Mouse (Mus musculus): ENCODE data around the gene Gm20517. TPM values are rescaled to one million over a fixed set of nuclear protein-coding genes. Genes with fewer than 3 reads are reported as not detected.
A peak's percentile ranks its signal among the peaks of the same experiment; 100 is the strongest.

The Gm20517 gene
- total RNA-seq, 1 experiment from 2014 or later, result 7.0 TPM

DNA sequence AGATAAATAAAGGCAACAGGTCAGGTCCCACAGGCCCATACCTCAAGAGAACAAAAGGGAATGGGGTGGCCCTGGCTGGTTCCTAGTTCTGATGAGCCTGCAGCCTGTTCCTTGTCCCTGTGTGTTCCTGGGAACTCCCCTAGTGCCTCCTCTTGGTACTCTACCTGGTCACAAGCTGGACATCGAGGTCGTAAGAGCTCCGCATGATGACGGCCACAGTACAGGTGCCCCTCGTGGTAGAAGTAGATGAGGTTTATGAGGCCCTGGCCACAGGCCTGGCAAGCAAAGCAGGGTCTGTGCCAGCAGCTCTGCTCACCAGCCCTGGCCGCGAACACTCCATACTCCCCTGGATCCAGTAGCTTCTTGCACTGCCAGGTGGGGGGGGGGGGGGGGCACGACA lies 78.5 kb downstream of the Gm20517 start:
- ATAC-seq (replicated peaks in 1 of 2; ENCODE audit: insufficient read depth in 1 of 2, low FRiP score in 2 of 2, low TSS enrichment in 1 of 2, low read depth in 1 of 2, poor library complexity in 2 of 2, severe bottlenecking in 2 of 2), result no peak

DNA sequence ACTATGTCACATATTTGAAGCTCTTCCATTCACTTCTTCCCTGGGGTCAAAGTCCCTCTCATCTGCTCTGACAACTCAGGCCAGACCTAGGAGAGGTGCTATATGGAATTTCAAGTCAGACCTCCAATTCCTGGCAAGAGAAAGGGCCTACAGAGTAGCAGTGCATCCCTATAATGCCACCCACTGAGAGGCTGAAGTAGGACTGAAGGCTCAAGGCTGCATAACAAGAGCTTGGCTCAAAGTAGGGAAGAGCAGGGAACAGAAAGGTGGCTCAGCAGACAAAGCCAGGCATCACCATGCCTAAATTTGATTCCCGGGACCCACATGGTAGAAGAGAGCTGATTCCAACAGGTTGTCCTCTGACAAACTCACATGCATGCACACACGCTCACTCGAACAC lies 80.3 kb downstream of the Gm20517 start:
- no peak for ATAC-seq (replicated peaks in 1 of 2; ENCODE audit: insufficient read depth in 1 of 2, low FRiP score in 2 of 2, low TSS enrichment in 1 of 2, low read depth in 1 of 2, poor library complexity in 2 of 2, severe bottlenecking in 2 of 2)

DNA sequence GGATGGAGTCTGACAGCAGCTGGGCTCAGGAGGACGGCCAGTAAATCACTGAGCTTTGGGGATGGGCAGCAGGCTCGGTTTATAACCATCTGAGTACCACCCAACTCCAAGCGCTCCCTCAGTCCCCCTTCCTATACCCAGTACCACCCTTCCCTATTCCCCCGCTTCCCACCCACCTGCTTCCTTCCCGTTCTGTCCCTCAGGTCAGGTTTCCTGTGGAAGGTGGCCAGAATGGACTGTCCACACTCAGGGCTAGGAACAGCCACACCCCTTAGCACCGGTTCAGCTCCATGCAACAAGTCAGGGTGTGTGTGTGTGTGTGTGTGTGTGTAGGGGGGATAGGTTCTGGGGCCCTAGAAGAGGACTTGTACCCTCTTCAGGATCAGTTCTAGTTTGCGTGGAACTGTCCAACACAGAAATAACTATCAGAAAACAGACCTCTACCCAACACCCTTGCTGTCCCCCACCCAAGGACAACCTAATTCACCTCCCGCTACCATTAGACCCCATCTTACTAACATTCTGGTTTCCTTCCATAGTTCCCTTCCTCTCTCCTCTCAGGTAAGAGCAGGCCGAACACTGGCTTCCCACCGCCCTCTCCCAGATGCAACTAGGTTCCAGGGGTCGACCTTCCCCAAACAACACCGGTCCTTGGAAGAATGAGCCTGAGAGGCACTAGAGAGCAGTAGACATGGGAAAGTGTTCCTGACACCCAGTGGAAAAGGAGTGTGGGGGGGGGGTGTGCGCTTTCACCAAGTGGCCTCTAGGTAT lies 82.5 kb downstream of the Gm20517 start:
- ATAC-seq (replicated peaks in 1 of 2; ENCODE audit: insufficient read depth in 1 of 2, low FRiP score in 2 of 2, low TSS enrichment in 1 of 2, low read depth in 1 of 2, poor library complexity in 2 of 2, severe bottlenecking in 2 of 2), result no peak

DNA sequence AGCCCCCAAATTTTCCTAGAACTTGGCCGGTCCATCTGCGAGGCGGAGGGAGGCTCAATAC lies 82.9 kb downstream of the Gm20517 start, which contains the start of gene Gm21981:
TSS of gene Gm21981 (minus strand) at position 14 of the 61 bp plus-strand sequence.
- ATAC-seq (replicated peaks in 1 of 2; ENCODE audit: insufficient read depth in 1 of 2, low FRiP score in 2 of 2, low TSS enrichment in 1 of 2, low read depth in 1 of 2, poor library complexity in 2 of 2, severe bottlenecking in 2 of 2), result no peak

DNA sequence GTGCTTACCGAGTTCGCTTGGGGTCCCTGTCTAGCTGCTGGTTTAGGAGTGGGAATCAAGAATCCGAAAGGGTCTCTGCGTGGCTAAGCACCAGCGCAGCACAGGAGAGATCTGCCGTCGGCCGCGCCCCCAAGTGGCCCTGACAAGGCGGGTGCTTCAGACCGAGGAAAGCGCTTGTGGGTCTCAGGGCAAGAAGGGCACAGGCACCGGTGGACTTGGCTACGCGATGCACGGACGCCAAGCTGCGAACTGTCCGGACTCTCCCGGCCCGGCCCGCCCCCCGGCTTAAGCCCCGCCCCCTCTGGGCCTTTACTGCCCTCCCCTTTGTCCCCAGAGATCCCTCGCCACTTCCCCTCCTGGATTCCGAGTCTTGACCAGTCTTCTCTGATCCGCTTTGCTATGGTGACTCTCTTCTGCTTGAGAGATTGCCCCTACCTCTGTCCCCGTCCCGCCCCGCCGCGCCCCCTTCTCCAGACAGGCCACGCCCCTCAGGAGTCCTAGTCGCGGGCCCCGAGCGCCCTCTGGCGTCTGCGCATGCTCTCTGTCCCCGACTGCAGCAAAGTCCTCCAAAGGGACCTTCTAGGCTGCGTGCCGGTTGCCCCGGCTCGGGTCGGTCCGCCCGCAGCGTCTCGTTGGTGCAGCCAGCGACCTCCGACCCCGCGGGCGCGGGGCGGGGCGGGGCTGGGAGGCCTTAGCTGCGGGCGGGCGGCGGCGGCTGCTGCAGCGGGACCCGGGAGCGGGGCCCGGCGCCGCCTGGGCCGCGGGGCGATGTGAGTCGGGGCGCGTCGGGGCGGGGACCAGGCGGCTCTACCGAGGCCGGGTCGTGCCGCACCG lies 83.3 kb downstream of the Gm20517 start, which contains the start of gene Prickle4:
TSS of gene Prickle4 (minus strand) at position 234 of the 834 bp plus-strand sequence.
- peak; percentile 82 to 91 for ATAC-seq (replicated peaks in 1 of 2; ENCODE audit: insufficient read depth in 1 of 2, low FRiP score in 2 of 2, low TSS enrichment in 1 of 2, low read depth in 1 of 2, poor library complexity in 2 of 2, severe bottlenecking in 2 of 2)

DNA sequence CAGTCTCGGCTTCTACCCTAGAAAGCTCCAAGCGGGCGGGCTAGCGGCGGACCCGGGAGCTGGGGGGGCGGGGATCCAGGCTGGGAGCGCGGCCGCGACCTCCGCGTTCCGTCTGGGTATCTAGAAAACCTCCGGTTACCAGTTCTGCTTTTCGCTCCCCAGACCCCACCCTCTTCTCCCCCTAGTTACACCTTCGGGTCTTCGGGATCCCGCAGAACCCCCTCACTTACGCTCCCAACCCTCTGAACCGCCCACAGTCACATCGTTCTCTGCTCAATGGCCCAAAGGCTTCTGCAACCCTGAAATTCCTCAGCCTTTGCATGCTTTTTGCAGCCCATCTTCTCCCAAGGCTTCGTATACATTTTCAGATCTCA lies 83.9 kb downstream of the Gm20517 start:
- no peak for ATAC-seq (replicated peaks in 1 of 2; ENCODE audit: insufficient read depth in 1 of 2, low FRiP score in 2 of 2, low TSS enrichment in 1 of 2, low read depth in 1 of 2, poor library complexity in 2 of 2, severe bottlenecking in 2 of 2)

DNA sequence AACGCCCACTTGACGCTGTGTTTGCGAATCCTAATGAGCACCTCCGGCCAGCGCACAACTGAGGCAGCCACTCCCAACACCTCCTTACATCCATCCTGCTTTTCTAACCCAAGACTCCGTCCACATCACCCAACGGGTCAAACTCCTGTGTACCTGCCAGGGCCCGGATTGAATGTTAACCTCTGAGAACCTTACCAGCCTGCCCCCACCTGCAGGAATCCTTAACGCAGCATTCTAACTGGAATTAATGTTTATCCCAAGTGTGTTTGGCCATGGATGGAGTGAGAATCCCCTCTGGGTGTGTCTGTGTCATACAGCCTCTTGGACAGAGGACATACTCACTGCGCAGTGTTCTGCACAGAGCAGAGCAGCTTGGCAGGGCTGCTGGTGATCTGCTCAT lies 86.8 kb downstream of the Gm20517 start:
- no peak for ATAC-seq (replicated peaks in 1 of 2; ENCODE audit: insufficient read depth in 1 of 2, low FRiP score in 2 of 2, low TSS enrichment in 1 of 2, low read depth in 1 of 2, poor library complexity in 2 of 2, severe bottlenecking in 2 of 2)

DNA sequence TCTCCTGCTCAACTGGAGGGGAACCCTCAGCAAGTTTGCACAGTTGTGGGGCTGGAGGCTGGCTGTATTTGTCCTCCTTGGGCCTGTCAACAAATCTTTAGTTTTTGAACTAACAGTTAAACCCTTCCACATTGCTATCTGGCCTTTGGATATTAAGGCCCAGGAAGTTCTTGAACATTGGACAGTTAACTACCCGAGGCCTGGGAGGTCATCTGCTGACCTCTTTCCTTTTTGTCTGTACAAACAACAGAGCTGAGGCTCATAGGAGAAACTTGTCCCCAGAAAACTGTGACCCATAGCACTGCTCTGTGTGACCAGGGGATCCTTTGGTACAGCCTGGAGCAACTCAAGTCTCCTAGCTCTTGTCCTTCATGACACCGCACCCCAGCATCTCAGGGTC lies 87.7 kb downstream of the Gm20517 start:
- no peak for ATAC-seq (replicated peaks in 1 of 2; ENCODE audit: insufficient read depth in 1 of 2, low FRiP score in 2 of 2, low TSS enrichment in 1 of 2, low read depth in 1 of 2, poor library complexity in 2 of 2, severe bottlenecking in 2 of 2)

DNA sequence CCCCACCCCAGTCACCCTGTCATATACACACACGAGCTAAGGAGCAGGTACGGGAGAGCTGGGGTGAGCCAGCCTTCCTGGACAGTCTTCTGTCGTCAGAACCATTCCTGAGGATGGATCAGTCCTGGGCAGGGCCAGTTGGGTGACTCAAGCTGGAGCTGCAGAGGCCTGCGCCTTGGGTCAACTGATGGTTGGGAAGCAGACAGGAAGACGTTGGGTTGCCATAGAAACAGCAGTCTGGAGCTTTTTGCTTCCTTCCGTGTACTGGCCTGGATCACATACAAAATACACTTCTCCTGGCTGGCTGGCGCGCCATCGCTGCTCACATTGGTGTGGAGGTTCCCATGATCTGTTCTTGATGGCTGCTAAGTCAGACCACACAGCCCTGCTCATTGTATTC lies 90.4 kb downstream of the Gm20517 start:
- no peak for ATAC-seq (replicated peaks in 1 of 2; ENCODE audit: insufficient read depth in 1 of 2, low FRiP score in 2 of 2, low TSS enrichment in 1 of 2, low read depth in 1 of 2, poor library complexity in 2 of 2, severe bottlenecking in 2 of 2)

DNA sequence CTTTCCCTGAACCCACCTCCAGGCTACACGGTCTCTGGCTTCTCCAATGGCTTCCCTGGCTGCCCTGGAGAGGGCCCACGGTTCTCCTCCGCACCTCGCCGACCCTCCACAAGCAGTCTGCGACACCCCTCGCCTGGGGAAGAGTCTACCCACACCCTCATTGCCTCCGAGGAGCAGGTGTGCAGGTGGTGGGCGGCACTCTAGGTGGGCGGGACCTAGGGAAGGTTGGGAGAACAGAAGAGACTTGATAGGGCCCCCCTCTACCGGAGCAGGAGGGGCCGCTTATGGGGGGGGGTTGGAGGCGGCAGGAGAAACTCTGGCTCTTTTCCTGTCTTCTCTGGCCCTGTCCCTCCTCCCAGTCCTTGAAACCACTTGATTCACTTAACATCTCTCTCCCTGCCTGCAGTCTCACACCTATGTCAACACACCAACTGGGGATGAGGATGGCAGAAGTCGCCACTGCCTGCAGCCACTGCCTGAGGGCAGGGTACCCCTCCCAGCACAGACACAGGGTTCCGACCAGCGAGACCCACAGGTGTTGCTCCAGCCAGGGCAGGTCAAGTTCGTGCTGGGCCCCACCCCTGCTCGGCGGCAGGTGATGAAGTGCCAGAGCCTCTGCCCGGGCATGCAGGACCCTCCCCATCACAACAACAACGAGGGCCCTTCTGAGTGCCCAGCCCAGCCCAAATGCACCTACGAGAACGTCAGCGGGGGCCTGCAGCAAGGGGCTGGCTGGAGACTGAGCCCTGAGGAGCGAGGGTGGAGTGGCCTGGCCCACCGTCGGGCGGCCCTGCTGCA lies 91.4 kb downstream of the Gm20517 start:
- no peak for ATAC-seq (replicated peaks in 1 of 2; ENCODE audit: insufficient read depth in 1 of 2, low FRiP score in 2 of 2, low TSS enrichment in 1 of 2, low read depth in 1 of 2, poor library complexity in 2 of 2, severe bottlenecking in 2 of 2)

DNA sequence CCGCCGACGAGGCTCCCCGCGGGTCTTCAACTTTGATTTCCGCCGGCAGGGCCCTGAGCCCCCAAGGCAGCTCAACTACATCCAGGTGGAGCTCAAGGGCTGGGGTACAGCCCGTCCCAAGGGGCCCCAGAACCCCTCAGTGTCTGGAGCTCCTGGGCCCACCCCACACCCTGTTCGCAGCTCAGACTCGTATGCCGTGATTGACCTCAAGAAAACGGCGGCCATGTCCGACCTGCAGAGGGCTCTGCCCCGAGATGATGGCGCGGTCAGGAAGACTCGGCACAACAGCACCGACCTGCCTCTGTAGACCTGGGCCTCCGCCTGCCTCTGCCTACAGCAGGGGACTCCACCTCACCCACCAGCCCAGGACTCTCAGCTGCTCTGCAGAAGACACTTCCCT lies 92.2 kb downstream of the Gm20517 start:
- no peak for ATAC-seq (replicated peaks in 1 of 2; ENCODE audit: insufficient read depth in 1 of 2, low FRiP score in 2 of 2, low TSS enrichment in 1 of 2, low read depth in 1 of 2, poor library complexity in 2 of 2, severe bottlenecking in 2 of 2)

DNA sequence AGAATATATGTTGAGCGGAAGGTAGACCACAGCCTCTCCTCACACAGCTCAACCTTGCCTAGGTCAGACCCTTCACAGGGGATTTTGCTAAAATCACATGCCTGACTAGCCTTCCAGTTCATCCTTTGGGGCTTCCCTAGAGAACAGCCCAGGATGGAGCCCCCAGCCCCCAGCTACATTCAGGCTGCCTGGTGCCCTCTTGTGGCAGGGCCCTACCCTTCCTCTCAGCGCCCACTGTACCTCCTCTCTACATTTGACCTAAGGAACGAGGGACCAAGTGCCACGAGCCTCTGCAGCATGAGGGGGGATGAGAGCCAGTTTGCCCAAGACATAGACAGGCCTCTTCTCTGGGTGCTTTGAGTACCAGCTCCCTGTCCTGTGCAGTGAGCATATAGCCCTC lies 93.3 kb downstream of the Gm20517 start:
- ATAC-seq (replicated peaks in 1 of 2; ENCODE audit: insufficient read depth in 1 of 2, low FRiP score in 2 of 2, low TSS enrichment in 1 of 2, low read depth in 1 of 2, poor library complexity in 2 of 2, severe bottlenecking in 2 of 2), result no peak

DNA sequence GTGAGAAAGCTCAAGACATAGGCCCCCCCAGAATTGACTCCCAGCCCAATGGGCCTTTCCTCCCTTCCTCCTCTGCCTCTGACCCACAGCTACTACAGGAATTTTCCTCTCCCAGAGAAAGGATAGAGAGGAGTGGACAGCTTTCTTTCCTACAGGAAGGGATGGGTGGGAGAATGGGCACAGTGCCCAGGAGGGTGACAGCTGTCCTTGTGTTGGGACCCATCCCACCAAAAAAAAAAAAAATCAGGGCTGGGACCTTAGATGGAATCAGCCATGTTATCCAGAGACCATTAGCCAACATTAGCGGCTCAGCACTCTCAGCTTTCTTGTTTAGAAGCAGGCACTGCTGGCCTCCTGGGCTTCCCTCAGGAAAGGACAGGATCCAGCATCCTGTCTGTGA lies 94.8 kb downstream of the Gm20517 start:
- no peak for ATAC-seq (replicated peaks in 1 of 2; ENCODE audit: insufficient read depth in 1 of 2, low FRiP score in 2 of 2, low TSS enrichment in 1 of 2, low read depth in 1 of 2, poor library complexity in 2 of 2, severe bottlenecking in 2 of 2)

DNA sequence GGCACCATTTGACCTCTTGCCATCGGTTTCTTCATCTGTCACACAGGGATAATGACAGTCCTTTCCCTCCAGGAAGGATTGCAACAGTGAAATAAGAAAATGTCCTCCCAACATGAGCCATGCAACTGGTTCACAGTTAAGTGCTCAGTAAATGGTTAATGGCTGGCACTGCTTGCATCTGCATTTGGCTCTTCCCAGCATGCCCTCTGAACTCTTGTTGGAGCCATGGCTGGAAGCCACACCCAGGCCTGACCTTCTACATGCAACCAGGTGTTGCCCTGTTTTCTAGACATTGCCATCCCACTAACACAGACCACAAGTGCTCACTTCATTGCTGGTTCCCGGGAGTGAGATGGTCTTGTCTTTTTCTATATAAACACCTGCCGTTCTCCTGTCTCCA lies 96.6 kb downstream of the Gm20517 start:
- ATAC-seq (replicated peaks in 1 of 2; ENCODE audit: insufficient read depth in 1 of 2, low FRiP score in 2 of 2, low TSS enrichment in 1 of 2, low read depth in 1 of 2, poor library complexity in 2 of 2, severe bottlenecking in 2 of 2), result no peak

DNA sequence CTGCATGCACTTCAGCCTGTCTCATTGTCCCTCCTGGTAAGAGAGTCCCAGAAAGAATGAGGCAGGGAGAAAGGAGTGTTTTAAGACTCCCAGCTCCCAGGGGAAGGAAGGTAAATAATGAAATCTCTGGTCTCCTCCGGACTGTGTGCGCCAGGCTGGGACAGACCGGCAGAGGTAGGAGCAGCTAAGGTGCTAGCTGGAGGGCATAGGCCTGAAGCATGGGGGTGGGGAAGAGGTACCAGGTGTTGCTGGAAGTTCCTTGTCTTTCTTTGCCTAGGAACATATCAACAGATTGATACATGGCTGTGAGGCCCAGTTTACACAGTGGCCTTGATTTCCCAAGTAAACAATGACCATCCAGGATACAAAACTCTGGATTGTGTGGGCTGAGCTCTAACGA lies 97.6 kb downstream of the Gm20517 start:
- ATAC-seq (replicated peaks in 1 of 2; ENCODE audit: insufficient read depth in 1 of 2, low FRiP score in 2 of 2, low TSS enrichment in 1 of 2, low read depth in 1 of 2, poor library complexity in 2 of 2, severe bottlenecking in 2 of 2), result no peak

DNA sequence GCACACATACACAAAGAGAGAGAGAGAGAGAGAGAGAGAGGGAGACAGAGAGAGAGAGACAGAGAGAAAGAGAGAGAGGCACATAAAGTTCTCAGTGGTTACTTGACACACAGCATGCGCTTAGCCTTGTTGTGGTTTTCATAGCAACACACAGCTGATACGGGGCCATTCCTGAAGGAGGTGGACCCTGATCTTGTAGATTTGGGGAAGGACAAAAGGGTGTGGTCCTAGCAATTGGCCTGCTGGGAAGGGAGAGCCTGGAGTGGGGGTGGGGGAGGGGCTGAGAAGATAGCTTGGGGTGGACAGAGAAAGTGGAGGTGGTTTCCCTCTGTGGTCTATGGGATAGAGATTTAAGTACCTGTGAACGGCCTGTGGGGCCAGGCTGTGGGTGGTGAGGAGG lies 98.6 kb downstream of the Gm20517 start:
- no peak for ATAC-seq (replicated peaks in 1 of 2; ENCODE audit: insufficient read depth in 1 of 2, low FRiP score in 2 of 2, low TSS enrichment in 1 of 2, low read depth in 1 of 2, poor library complexity in 2 of 2, severe bottlenecking in 2 of 2)

DNA sequence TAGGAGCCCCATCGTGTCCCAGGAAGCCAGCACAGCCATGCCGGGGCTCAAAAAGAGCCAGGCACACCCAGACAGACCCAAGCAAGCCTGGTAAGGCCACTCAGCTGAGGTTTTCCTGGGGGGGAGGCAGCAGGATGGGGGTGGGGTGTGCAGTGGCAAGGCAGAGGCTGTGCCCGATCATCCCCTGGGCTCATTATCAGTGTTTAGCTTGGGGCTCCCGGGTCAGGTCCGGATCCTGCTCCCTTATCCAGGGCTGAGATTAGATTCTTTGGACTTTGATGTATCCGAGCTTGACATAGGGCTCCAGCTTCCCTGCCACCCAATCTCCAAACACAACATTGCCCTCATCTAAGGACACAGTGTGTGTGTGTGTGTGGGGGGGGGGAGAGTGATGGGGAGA lies 100.5 kb downstream of the Gm20517 start:
- no peak for ATAC-seq (replicated peaks in 1 of 2; ENCODE audit: insufficient read depth in 1 of 2, low FRiP score in 2 of 2, low TSS enrichment in 1 of 2, low read depth in 1 of 2, poor library complexity in 2 of 2, severe bottlenecking in 2 of 2)

DNA sequence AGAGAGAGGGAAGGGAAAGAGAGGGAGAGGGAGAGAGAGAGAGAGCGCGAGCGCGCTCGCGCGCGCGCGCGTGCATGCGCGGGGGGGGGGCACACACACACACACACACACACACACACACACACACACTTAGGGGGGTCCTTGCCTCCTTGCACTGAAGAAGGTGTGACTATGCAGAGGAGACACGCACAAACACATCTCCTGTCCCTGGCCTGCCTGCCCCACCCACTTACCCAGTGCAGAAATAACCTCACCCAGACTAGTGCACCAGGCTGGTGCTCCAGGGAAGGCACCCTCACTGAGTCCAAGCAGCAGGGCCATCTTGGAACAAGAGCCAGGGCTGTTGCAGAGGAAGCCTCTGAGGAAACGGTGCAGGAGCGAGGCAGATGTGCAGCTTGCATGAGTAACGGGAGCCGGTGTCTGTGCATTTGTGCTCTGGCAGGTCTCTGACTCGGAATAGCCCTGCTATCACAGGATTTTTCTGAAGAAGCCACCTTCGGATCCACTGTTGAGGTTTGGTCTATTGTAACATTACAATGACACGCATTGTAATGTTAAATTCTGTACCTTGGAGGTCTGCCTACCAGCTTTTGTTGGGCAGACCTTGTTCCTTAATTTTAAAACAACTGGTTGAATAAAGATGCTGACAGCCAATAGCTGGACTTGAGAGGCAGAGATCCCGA lies 101.6 kb downstream of the Gm20517 start:
- no peak for ATAC-seq (replicated peaks in 1 of 2; ENCODE audit: insufficient read depth in 1 of 2, low FRiP score in 2 of 2, low TSS enrichment in 1 of 2, low read depth in 1 of 2, poor library complexity in 2 of 2, severe bottlenecking in 2 of 2)
